Mouse (Mus musculus) kidney, adult 2 months (tissue): ENCODE data around the gene Usp48.

Source experiments
- CTCF ChIP-seq: fragments of 200-500 bp; conservative IDR thresholded peaks from 2 replicates; pipeline ENCODE4 v1.5.1; 2011; ENCODE audit warnings: low read depth, mild to moderate bottlenecking, control low read depth, low read length, moderate library complexity, mixed read lengths; ENCODE audit not compliant: insufficient read depth, insufficient read length
- POLR2A ChIP-seq: fragments of 200-500 bp; IDR thresholded peaks from one replicate; pipeline ENCODE4 v1.6.1; 2011; ENCODE audit warnings: low read depth, low read length, control low read depth

GRCm38 (mm10) chr4:137569873-137570272 is 23.7 kb upstream of the Usp48 start:
- TF ChIP-seq POLR2A = no peak
- TF ChIP-seq CTCF = no peak
